Mouse (Mus musculus) cerebellum, adult 2 months (tissue): ENCODE data around the gene Clip4.

Source experiments
- CTCF ChIP-seq: fragments of 200-500 bp; IDR thresholded peaks from 2 replicates; pipeline ENCODE4 v1.5.1; 2011; ENCODE audit warnings: low read depth, mild to moderate bottlenecking, control low read depth, low read length, moderate library complexity, borderline replicate concordance; ENCODE audit not compliant: insufficient read depth
- POLR2A ChIP-seq: fragments of 200-500 bp; IDR thresholded peaks from 2 replicates; pipeline ENCODE4 v1.6.1; 2011; ENCODE audit warnings: low read length, control low read depth, borderline replicate concordance; ENCODE audit not compliant: insufficient read depth

DNA sequence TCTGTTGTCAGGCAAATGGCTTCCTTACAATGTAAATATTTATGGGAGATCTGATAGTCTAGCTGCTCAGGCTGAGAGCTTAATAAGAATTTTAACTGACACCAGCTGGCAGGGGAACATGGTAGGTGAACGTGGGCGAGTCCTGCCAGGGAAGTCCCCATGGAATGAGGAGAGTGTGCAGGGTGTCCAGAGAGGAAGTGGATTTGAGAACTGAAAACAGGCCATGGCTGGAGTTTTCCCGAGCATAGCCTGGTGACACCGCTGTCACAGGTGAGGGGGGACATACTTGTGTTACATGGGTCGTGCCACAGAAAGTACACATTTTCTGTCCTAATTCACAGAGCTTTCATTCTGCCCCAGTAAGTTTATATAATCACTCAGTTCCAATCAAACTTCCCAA lies 97.2 kb downstream of the Clip4 start:
- TF ChIP-seq POLR2A = no peak
- no peak for TF ChIP-seq CTCF
